Mouse (Mus musculus) limb, embryonic 14.5 days (tissue): ENCODE results near the gene Narfl. TPM values are rescaled to one million over a fixed set of nuclear protein-coding genes. Genes with fewer than 3 reads are reported as not detected.

Source experiments
- ATAC-seq: fragments of 200-750 bp; cut with Nextera tagmentation; 2 replicates; pipeline ENCODE4 v1.8.0; 2017; ENCODE audit warnings: low read depth, moderate number of reproducible peaks, moderate TSS enrichment; ENCODE audit not compliant: low FRiP score
- DNase-seq: peaks from one replicate; pipeline ENCODE4 v3.0.0-alpha.2; 2015; ENCODE audit warnings: low spot score
- H3K27ac ChIP-seq: fragments of 300-500 bp; sonication (generic); replicated peaks from 2 replicates; pipeline ENCODE4 v1.5.1; 2014; ENCODE audit warnings: low read depth, mild to moderate bottlenecking, low read length, moderate library complexity, mixed read lengths
- H3K27me3 ChIP-seq: fragments of 300-500 bp; sonication (generic); 2 replicates; pipeline ENCODE4 v1.6.1; 2014; ENCODE audit warnings: low read length, mixed read lengths; ENCODE audit not compliant: control insufficient read depth, insufficient read depth
- H3K36me3 ChIP-seq: fragments of 300-500 bp; sonication (generic); 2 replicates; pipeline ENCODE4 v1.6.1; 2014; ENCODE audit warnings: mild to moderate bottlenecking, low read length, moderate library complexity, mixed read lengths; ENCODE audit not compliant: control insufficient read depth, insufficient read depth
- H3K4me1 ChIP-seq: fragments of 300-500 bp; sonication (generic); 2 replicates; pipeline ENCODE4 v1.6.1; 2014; ENCODE audit warnings: antibody characterized with exemption, low read length, mixed read lengths; ENCODE audit not compliant: control insufficient read depth, insufficient read depth
- H3K4me2 ChIP-seq: fragments of 300-500 bp; sonication (generic); replicated peaks from 2 replicates; pipeline ENCODE4 v1.6.1; 2014; ENCODE audit warnings: low read depth, mild to moderate bottlenecking, low read length, moderate library complexity; ENCODE audit not compliant: severe bottlenecking
- H3K4me3 ChIP-seq: fragments of 300-500 bp; sonication (generic); replicated peaks from 2 replicates; pipeline ENCODE4 v1.5.1; 2014; ENCODE audit warnings: low read length
- H3K9ac ChIP-seq: fragments of 300-500 bp; sonication (generic); 2 replicates; pipeline ENCODE4 v1.6.1; 2014; ENCODE audit warnings: mild to moderate bottlenecking, low read depth, low read length, moderate library complexity; ENCODE audit not compliant: severe bottlenecking
- H3K9me3 ChIP-seq: fragments of 300-500 bp; sonication (generic); 2 replicates; pipeline ENCODE4 v1.6.1; 2016; ENCODE audit warnings: low read length; ENCODE audit not compliant: control insufficient read depth
- POLR2A ChIP-seq: fragments of 200-500 bp; IDR thresholded peaks from 2 replicates; pipeline ENCODE4 v1.8.0; 2012; ENCODE audit warnings: inconsistent platforms, mild to moderate bottlenecking, moderate library complexity, borderline replicate concordance; ENCODE audit not compliant: insufficient read depth, insufficient read length; ENCODE audit errors: extremely low read depth
- WGBS: fragments of 180-500 bp; shearing (Covaris S2); extraction: QIAGEN DNeasy Blood & Tissue Kit; methylation state at CpG from one replicate; pipeline ENCODE4 v1.1.7; 2014; 5-methylcytosine and 5-hydroxymethylcytosine counted together
- polyA plus RNA-seq, 2 experiments: library from polyadenylated mRNA; depleted of rRNA in 1 of 2; stranded (reverse) in 1 of 2; unstranded in 1 of 2; fragments of >200 nt; fragmentation: Nextera tagmentation in 1 of 2; extraction: Ambion mirVana in 1 of 2; gene quantifications; 2 replicates each; pipeline versions ENCODE4 v1.2.1 to v1.2.3; 2012 to 2014

Narfl gene
- polyA plus RNA-seq, 2 experiments = 24.2 to 24.9 TPM

GRCm38 (mm10) chr17:25827546-25828222 is 54.1 kb downstream of the Narfl start:
- H3K27ac ChIP-seq = no peak overlapping the region
- no peak overlapping the region for H3K9ac ChIP-seq
- no peak overlapping the region for H3K4me2 ChIP-seq
- H3K4me1 ChIP-seq = peaks cover 34% of the 10 kb centered on the region
- H3K36me3 ChIP-seq = peaks cover 41% of the 10 kb centered on the region
- no peak for TF ChIP-seq POLR2A
- H3K9me3 ChIP-seq = no peaks in the 10 kb centered on the region
- whole genome bisulfite sequencing = 91% methylated on average over 22 of the region's 22 CpGs
- ATAC-seq (no peak), DNase-seq (no peak)
- H3K27me3 ChIP-seq = no peaks in the 10 kb centered on the region
- H3K4me3 ChIP-seq = no peak overlapping the region

DNA sequence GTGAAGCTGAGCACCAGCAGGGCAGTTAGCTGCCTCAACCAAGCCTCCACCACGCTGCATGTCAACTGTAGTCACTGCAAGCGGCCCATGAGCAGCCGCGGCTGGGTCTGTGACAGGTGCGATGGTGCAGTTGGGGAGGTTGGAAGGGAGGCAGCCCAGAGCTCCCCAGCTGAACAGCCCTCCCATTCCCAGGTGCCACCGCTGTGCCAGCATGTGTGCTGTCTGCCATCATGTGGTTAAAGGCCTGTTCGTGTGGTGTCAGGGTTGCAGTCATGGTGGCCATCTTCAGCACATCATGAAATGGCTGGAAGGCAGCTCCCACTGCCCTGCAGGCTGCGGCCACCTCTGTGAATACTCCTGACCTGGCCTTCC is 54.6 kb downstream of the Narfl start:
- H3K9me3 ChIP-seq = no peaks in the 10 kb centered on the region
- H3K4me2 ChIP-seq = peak overlapping the region; percentile 79
- H3K36me3 ChIP-seq = peaks cover 41% of the 10 kb centered on the region
- WGBS = 88% methylated on average over 8 of the region's 8 CpGs
- no peak for TF ChIP-seq POLR2A
- peak overlapping the region; percentile 81; the same call in 1 of the 2 replicates for H3K27ac ChIP-seq
- ATAC-seq (no peak), DNase-seq (no peak)
- H3K4me3 ChIP-seq = peak overlapping the region; percentile 67
- H3K9ac ChIP-seq = peak overlapping the region; percentile 73; the same call in 1 of the 2 replicates
- H3K4me1 ChIP-seq = peaks cover 34% of the 10 kb centered on the region
- H3K27me3 ChIP-seq = no peaks in the 10 kb centered on the region

GRCm38 (mm10) chr17:25828712-25829557 is 55.4 kb downstream of the Narfl start, which contains the start of gene Jmjd8:
Gene Jmjd8 (plus strand): TSS chr17:25828867.
- Histone ChIP-seq H3K27me3 (no peaks in the 10 kb centered on the region), H3K4me1 (peaks cover 36% of the 10 kb centered on the region), H3K36me3 (peaks cover 41% of the 10 kb centered on the region), H3K4me3 (peak within 1 kb of the TSS; percentile 67), H3K4me2 (peak within 1 kb of the TSS; percentile 79), H3K9ac (peak within 1 kb of the TSS; percentile 73), H3K9me3 (no peaks in the 10 kb centered on the region), H3K27ac (peak within 1 kb of the TSS; percentile 81)
- TF ChIP-seq POLR2A = peak; percentile 63; the same call in 1 of the 2 replicates
- 2% methylated on average over 32 of the region's 32 CpGs for WGBS
- ATAC-seq = peak; percentile 54
- peak; percentile 87 for DNase-seq

GRCm38 (mm10) chr17:25829558-25830017 is 56.0 kb downstream of the Narfl start:
- WGBS = 42% methylated on average over 8 of the region's 8 CpGs
- no peaks in the 10 kb centered on the region for H3K27me3 ChIP-seq
- peaks cover 36% of the 10 kb centered on the region for H3K4me1 ChIP-seq
- H3K4me2 ChIP-seq = peak overlapping the region; percentile 79
- H3K36me3 ChIP-seq = peaks cover 41% of the 10 kb centered on the region
- H3K27ac ChIP-seq = peak overlapping the region; percentile 81
- no peak for TF ChIP-seq POLR2A
- DNase-seq (no peak), ATAC-seq (no peak)
- H3K9me3 ChIP-seq = no peaks in the 10 kb centered on the region
- peak overlapping the region; percentile 67 for H3K4me3 ChIP-seq
- H3K9ac ChIP-seq = peak overlapping the region; percentile 73

- H3K4me2 ChIP-seq = peak overlapping the region; percentile 79
- no peak for TF ChIP-seq POLR2A
- no peak overlapping the region for H3K27ac ChIP-seq
- H3K9me3 ChIP-seq = no peaks in the 10 kb centered on the region
- DNase-seq (no peak), ATAC-seq (no peak)
- peaks cover 48% of the 10 kb centered on the region for H3K36me3 ChIP-seq
- H3K4me3 ChIP-seq = peak overlapping the region; percentile 67
- H3K9ac ChIP-seq = no peak overlapping the region; the same call in 1 of the 2 replicates
- H3K4me1 ChIP-seq = peaks cover 40% of the 10 kb centered on the region
- no peaks in the 10 kb centered on the region for H3K27me3 ChIP-seq
- 87% methylated on average over 4 of the region's 4 CpGs for WGBS
Measured at GRCm38 (mm10) chr17:25830200-25830753, 56.7 kb downstream of the Narfl start.
